Mouse (Mus musculus): ENCODE data around the gene Myh14. TPM values are rescaled to one million over a fixed set of nuclear protein-coding genes. Genes with fewer than 3 reads are reported as not detected.

The Myh14 gene
- polyA plus RNA-seq, 1 experiment from 2014 or later: 1.7 TPM

DNA sequence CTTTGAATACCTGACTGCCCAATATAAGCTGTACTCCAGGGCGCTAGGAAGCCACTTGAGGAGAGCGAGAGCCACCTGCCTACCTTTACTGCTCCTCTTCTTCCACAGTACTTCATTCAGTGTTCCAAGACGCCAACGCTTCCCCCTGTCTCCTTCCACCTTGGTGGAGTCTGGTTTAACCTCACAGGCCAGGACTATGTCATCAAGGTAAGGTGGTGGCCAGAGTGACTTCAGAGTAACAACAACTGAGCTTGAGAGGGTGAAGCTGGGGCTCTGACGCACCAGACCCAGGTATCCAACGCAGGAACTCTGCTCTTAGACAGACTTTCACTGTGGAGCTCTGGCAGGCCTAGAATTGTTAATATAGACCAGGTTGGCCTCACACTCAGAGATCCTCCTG, 85.0 kb downstream of the Myh14 start:
- DNase-seq (ENCODE audit: low spot score): peak; percentile 38
- H3K36me3 ChIP-seq (ENCODE audit: control insufficient read depth, insufficient read depth, low read length): no peaks in the 10 kb centered on the region
- H3K4me2 ChIP-seq (ENCODE audit: low read depth, low read length, severe bottlenecking): no peak overlapping the region
- H3K9me3 ChIP-seq (ENCODE audit: control insufficient read depth, low read length): no peaks in the 10 kb centered on the region
- H3K27ac ChIP-seq (ENCODE audit: low read depth, low read length): no peak overlapping the region
- no peak overlapping the region for H3K9ac ChIP-seq (ENCODE audit: low read length)
- peaks cover 14% of the 10 kb centered on the region; the same call in 1 of the 2 replicates for H3K4me1 ChIP-seq (replicated peaks; ENCODE audit: control insufficient read depth, insufficient read depth, low read length)
- ATAC-seq (replicated peaks; ENCODE audit: low FRiP score): no peak
- peaks cover 15% of the 10 kb centered on the region for H3K27me3 ChIP-seq (ENCODE audit: control insufficient read depth, insufficient read depth, low read length)
- H3K4me3 ChIP-seq (ENCODE audit: low read depth, low read length): no peak overlapping the region
- 93% methylated on average over 6 of the region's 6 CpGs for WGBS

DNA sequence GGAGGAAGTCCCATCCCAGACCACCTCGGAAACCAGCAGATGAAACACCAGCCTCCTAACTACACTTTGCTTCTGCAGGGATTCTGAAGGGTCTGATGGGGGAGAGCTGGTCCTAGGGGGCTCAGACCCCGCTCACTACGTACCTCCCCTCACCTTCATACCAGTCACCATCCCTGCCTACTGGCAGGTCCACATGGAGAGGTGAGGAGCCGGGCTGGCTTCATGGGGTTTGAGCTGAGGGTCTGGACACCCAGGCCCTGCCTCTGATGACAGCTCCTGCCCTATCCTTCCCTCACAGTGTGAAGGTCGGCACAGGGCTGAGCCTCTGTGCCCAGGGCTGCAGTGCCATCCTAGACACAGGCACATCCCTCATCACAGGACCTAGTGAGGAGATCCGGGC, 85.7 kb downstream of the Myh14 start:
- Histone ChIP-seq H3K9ac (ENCODE audit: low read length) (no peak overlapping the region), H3K4me1 (replicated peaks; ENCODE audit: control insufficient read depth, insufficient read depth, low read length) (peaks cover 14% of the 10 kb centered on the region; the same call in 1 of the 2 replicates), H3K36me3 (ENCODE audit: control insufficient read depth, insufficient read depth, low read length) (no peaks in the 10 kb centered on the region), H3K4me2 (ENCODE audit: low read depth, low read length, severe bottlenecking) (no peak overlapping the region), H3K4me3 (ENCODE audit: low read depth, low read length) (no peak overlapping the region), H3K9me3 (ENCODE audit: control insufficient read depth, low read length) (no peaks in the 10 kb centered on the region), H3K27me3 (ENCODE audit: control insufficient read depth, insufficient read depth, low read length) (peaks cover 15% of the 10 kb centered on the region), H3K27ac (ENCODE audit: low read depth, low read length) (no peak overlapping the region)
- ATAC-seq (replicated peaks; ENCODE audit: low FRiP score) (no peak), DNase-seq (ENCODE audit: low spot score) (peak; percentile 40)
- 93% methylated on average over 6 of the region's 6 CpGs for WGBS

DNA sequence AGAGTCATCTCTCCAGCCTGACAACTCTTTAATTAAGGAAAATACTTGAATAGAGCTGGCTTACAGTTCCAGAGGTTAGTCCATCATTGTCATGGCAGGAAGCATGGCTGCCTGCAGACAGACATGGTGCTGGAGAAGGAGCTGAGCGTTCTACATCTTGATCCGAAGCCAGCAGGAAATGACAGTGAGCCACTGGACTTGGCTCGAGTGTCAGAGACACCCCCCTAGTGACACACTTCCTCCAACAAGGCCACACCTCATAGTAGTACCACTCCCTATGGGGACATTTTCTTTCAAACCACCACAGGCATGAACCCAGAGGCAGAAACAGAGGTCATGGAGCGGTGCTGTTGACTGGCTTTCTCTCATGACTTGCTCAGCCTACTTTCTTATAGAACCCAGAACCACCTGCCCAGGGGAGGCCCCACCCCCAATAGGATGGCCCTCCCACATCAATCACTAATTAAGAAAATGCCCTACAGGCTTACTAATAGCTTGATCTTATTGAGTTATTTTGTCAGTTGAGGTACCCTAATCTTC, 86.3 kb downstream of the Myh14 start:
- Histone ChIP-seq H3K27me3 (ENCODE audit: control insufficient read depth, insufficient read depth, low read length) (peaks cover 15% of the 10 kb centered on the region), H3K9ac (ENCODE audit: low read length) (no peak overlapping the region), H3K4me3 (ENCODE audit: low read depth, low read length) (no peak overlapping the region), H3K27ac (ENCODE audit: low read depth, low read length) (no peak overlapping the region), H3K4me2 (ENCODE audit: low read depth, low read length, severe bottlenecking) (no peak overlapping the region), H3K4me1 (replicated peaks; ENCODE audit: control insufficient read depth, insufficient read depth, low read length) (peaks cover 10% of the 10 kb centered on the region; the same call in 1 of the 2 replicates), H3K9me3 (ENCODE audit: control insufficient read depth, low read length) (no peaks in the 10 kb centered on the region), H3K36me3 (ENCODE audit: control insufficient read depth, insufficient read depth, low read length) (no peaks in the 10 kb centered on the region)
- no peak for ATAC-seq (replicated peaks; ENCODE audit: low FRiP score)
- DNase-seq (ENCODE audit: low spot score): peak; percentile 22
- 83% methylated on average over 4 of the region's 4 CpGs for WGBS

DNA sequence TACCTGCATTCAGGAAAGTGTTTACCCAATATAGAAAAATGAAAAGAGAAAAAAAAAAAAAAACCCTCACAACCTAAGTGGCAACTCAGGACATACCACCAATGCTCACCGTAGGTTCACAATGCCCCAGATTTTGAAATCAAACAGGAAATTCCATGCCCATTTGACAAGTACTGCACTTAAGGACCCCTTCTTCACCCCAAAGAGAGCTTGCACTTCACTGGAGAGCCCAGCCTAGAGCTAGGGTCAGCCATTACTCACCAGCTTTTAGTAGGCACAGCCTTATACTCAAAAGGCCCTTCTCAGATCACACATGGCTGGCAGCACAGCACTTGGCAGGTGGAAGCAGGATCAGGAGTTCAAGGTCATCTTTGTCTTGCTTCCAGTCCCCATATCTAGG, 87.5 kb downstream of the Myh14 start:
- Histone ChIP-seq H3K36me3 (ENCODE audit: control insufficient read depth, insufficient read depth, low read length) (no peaks in the 10 kb centered on the region), H3K9ac (ENCODE audit: low read length) (no peak overlapping the region), H3K4me3 (ENCODE audit: low read depth, low read length) (no peak overlapping the region), H3K4me2 (ENCODE audit: low read depth, low read length, severe bottlenecking) (no peak overlapping the region), H3K9me3 (ENCODE audit: control insufficient read depth, low read length) (peaks cover 3% of the 10 kb centered on the region; the same call in 1 of the 2 replicates), H3K27me3 (ENCODE audit: control insufficient read depth, insufficient read depth, low read length) (peaks cover 11% of the 10 kb centered on the region), H3K4me1 (replicated peaks; ENCODE audit: control insufficient read depth, insufficient read depth, low read length) (peaks cover 3% of the 10 kb centered on the region; the same call in 1 of the 2 replicates), H3K27ac (ENCODE audit: low read depth, low read length) (no peak overlapping the region)
- no peak for ATAC-seq (replicated peaks; ENCODE audit: low FRiP score)
- WGBS: 81% methylated on average over 1 of the region's 1 CpGs
- no peak for DNase-seq (ENCODE audit: low spot score)

DNA sequence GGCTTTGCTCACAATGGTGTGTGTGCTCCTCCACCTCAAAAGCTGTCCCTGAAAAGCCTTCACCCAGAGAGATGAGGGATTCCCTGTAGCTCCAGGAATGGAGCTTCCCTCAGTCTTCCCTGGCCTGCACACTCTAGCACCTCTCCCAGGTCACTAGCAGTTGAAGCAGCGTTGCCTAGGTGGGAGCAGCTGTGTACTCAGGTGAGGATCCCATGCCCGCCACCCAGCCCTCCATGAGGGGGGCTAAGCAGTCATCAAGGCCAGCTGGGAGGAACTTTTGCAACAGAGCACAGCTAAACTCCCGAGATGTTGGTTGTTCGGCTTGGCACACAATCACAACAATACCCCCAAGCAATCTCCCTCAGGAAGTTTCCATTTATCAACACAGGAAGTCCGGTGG, 87.9 kb downstream of the Myh14 start:
- Histone ChIP-seq H3K9ac (ENCODE audit: low read length) (no peak overlapping the region), H3K9me3 (ENCODE audit: control insufficient read depth, low read length) (peaks cover 3% of the 10 kb centered on the region; the same call in 1 of the 2 replicates), H3K4me3 (ENCODE audit: low read depth, low read length) (no peak overlapping the region), H3K36me3 (ENCODE audit: control insufficient read depth, insufficient read depth, low read length) (no peaks in the 10 kb centered on the region), H3K4me1 (replicated peaks; ENCODE audit: control insufficient read depth, insufficient read depth, low read length) (no peaks in the 10 kb centered on the region), H3K27me3 (ENCODE audit: control insufficient read depth, insufficient read depth, low read length) (peaks cover 7% of the 10 kb centered on the region), H3K4me2 (ENCODE audit: low read depth, low read length, severe bottlenecking) (no peak overlapping the region), H3K27ac (ENCODE audit: low read depth, low read length) (no peak overlapping the region)
- DNase-seq (ENCODE audit: low spot score) (no peak), ATAC-seq (replicated peaks; ENCODE audit: low FRiP score) (no peak)
- WGBS: 80% methylated on average over 5 of the region's 5 CpGs

DNA sequence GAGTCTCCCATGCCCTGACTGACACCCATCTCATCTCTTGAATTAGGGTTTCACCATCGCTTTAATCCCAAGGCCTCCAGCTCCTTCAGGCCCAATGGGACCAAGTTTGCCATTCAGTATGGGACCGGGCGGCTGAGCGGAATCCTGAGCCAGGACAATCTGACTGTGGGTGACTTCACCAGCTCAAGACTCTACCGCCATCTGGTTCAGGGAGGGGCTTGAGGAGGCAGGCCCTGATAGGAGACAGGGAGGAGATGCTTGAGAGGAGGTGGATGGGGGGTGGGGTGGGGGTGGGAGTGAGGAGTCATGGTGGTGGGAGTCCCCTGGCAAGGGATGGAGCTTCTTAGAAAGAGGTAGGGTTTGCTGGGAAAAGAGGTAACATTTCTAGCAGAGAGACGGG, 89.0 kb downstream of the Myh14 start:
- H3K27me3 ChIP-seq (ENCODE audit: control insufficient read depth, insufficient read depth, low read length): no peaks in the 10 kb centered on the region
- no peaks in the 10 kb centered on the region for H3K4me1 ChIP-seq (replicated peaks; ENCODE audit: control insufficient read depth, insufficient read depth, low read length)
- DNase-seq (ENCODE audit: low spot score) (no peak), ATAC-seq (replicated peaks; ENCODE audit: low FRiP score) (no peak)
- no peak overlapping the region for H3K9ac ChIP-seq (ENCODE audit: low read length)
- H3K36me3 ChIP-seq (ENCODE audit: control insufficient read depth, insufficient read depth, low read length): no peaks in the 10 kb centered on the region
- peaks cover 3% of the 10 kb centered on the region; the same call in 1 of the 2 replicates for H3K9me3 ChIP-seq (ENCODE audit: control insufficient read depth, low read length)
- WGBS: 80% methylated on average over 6 of the region's 6 CpGs
- no peak overlapping the region for H3K27ac ChIP-seq (ENCODE audit: low read depth, low read length)
- no peak overlapping the region for H3K4me2 ChIP-seq (ENCODE audit: low read depth, low read length, severe bottlenecking)
- H3K4me3 ChIP-seq (ENCODE audit: low read depth, low read length): no peak overlapping the region

DNA sequence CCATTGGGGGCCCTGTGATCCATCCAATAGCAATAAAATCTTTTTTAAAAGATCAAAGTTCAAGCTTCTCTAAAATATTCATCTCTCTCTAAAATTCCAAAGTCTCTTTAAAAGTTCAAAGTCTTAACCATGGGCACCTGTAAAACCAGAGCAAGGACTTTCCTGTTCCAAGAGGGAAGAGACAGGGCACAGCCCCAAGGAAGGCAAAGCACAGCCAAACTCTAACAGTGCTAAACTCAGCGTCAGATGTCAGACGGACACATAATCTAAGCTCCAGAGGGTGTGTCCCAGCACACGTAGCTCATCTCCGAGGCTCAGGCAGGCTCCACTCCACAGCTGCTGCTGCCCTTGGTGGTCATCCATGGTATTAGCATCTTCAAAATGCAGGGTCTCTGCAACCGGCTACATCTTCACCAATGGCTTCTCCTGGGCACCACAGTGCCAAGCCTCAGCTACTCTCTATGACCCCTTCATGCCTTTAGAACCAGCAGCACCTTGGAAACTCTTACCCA, 94.3 kb downstream of the Myh14 start:
- H3K36me3 ChIP-seq (ENCODE audit: control insufficient read depth, insufficient read depth, low read length): no peaks in the 10 kb centered on the region
- H3K27ac ChIP-seq (ENCODE audit: low read depth, low read length): no peak overlapping the region
- ATAC-seq (replicated peaks; ENCODE audit: low FRiP score): no peak
- 56% methylated on average over 5 of the region's 5 CpGs for WGBS
- peaks cover 3% of the 10 kb centered on the region; the same call in 1 of the 2 replicates for H3K9me3 ChIP-seq (ENCODE audit: control insufficient read depth, low read length)
- no peak overlapping the region for H3K4me2 ChIP-seq (ENCODE audit: low read depth, low read length, severe bottlenecking)
- H3K9ac ChIP-seq (ENCODE audit: low read length): no peak overlapping the region
- no peaks in the 10 kb centered on the region; the same call in 1 of the 2 replicates for H3K4me1 ChIP-seq (replicated peaks; ENCODE audit: control insufficient read depth, insufficient read depth, low read length)
- no peak for DNase-seq (ENCODE audit: low spot score)
- no peak overlapping the region for H3K4me3 ChIP-seq (ENCODE audit: low read depth, low read length)
- no peaks in the 10 kb centered on the region for H3K27me3 ChIP-seq (ENCODE audit: control insufficient read depth, insufficient read depth, low read length)

DNA sequence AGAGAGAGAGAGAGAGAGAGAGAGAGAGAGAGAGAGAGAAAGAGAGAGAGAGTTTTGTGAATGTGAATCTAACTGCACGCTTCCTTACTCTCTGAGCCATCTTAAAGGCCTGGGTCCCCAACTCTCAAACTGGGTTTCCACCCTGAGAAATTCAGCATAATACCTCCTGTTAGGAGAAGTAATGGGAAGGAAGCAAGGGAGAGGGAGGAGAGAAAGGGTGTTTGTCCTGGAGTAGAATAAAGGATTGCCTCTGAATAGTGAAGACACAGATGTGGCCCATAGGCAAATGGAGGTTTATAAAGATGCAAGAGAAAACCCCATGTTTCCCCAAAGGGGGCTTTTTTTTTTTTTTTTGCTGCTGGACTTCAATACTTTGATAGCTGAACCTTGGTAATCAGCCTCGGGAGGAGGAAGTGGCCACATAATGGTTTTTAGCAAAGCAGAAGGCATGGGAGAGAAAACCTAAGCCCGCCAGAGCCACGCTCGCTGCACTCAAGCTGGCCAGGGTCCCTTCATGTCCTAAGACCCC, 97.6 kb downstream of the Myh14 start:
- ATAC-seq (replicated peaks; ENCODE audit: low FRiP score): no peak
- Histone ChIP-seq H3K9ac (ENCODE audit: low read length) (no peak overlapping the region), H3K4me2 (ENCODE audit: low read depth, low read length, severe bottlenecking) (no peak overlapping the region), H3K4me3 (ENCODE audit: low read depth, low read length) (no peak overlapping the region), H3K27ac (ENCODE audit: low read depth, low read length) (no peak overlapping the region), H3K9me3 (ENCODE audit: control insufficient read depth, low read length) (no peaks in the 10 kb centered on the region), H3K4me1 (replicated peaks; ENCODE audit: control insufficient read depth, insufficient read depth, low read length) (no peaks in the 10 kb centered on the region; the same call in 1 of the 2 replicates), H3K36me3 (ENCODE audit: control insufficient read depth, insufficient read depth, low read length) (no peaks in the 10 kb centered on the region), H3K27me3 (ENCODE audit: control insufficient read depth, insufficient read depth, low read length) (no peaks in the 10 kb centered on the region)
- no peak for DNase-seq (ENCODE audit: low spot score)
- 76% methylated on average over 5 of the region's 5 CpGs for WGBS

DNA sequence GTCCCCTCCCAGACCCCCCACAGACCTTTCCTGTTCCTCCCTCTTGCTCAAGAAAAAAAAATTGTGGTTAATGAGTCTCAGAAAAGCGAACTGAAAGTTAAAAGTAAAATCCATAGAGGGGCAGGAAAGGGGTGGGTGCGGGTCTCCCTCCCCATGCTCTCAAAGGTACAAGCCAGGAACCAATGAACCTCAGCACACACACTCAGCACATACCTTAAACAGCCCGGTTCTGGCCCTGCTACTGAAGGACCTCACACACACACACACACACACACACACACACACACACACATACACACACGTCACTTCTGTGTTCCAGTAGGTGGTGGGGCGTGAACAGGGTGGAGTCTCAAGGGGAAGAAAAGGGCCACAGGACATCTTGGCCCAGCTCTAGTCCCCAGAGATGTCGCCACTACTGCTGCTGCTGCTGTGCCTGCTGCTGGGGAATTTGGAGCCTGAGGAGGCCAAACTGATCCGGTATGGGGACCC, 98.4 kb downstream of the Myh14 start, which contains the start of gene Napsa:
TSS of gene Napsa (plus strand) at position 168 of the 489 bp plus-strand sequence.
- ATAC-seq (replicated peaks; ENCODE audit: low FRiP score) (no peak), DNase-seq (ENCODE audit: low spot score) (no peak)
- H3K27me3 ChIP-seq (ENCODE audit: control insufficient read depth, insufficient read depth, low read length): no peaks in the 10 kb centered on the region
- H3K4me1 ChIP-seq (replicated peaks; ENCODE audit: control insufficient read depth, insufficient read depth, low read length): no peaks in the 10 kb centered on the region; the same call in 1 of the 2 replicates
- no peaks in the 10 kb centered on the region for H3K36me3 ChIP-seq (ENCODE audit: control insufficient read depth, insufficient read depth, low read length)
- no peaks in the 10 kb centered on the region for H3K9me3 ChIP-seq (ENCODE audit: control insufficient read depth, low read length)
- H3K9ac ChIP-seq (ENCODE audit: low read length): no peak within 1 kb of the TSS
- no peak within 1 kb of the TSS for H3K4me3 ChIP-seq (ENCODE audit: low read depth, low read length)
- H3K4me2 ChIP-seq (ENCODE audit: low read depth, low read length, severe bottlenecking): no peak within 1 kb of the TSS
- WGBS: 35% methylated on average over 7 of the region's 7 CpGs
- no peak within 1 kb of the TSS for H3K27ac ChIP-seq (ENCODE audit: low read depth, low read length)
